Mouse (Mus musculus) heart, embryonic 12.5 days (tissue): ENCODE measurements around the gene Usb1. TPM values are rescaled to one million over a fixed set of nuclear protein-coding genes. Genes with fewer than 3 reads are reported as not detected.

Source experiments
- ATAC-seq: fragments of 200-750 bp; cut with Nextera tagmentation; 2 replicates; pipeline ENCODE4 v1.8.0; 2017; ENCODE audit warnings: moderate TSS enrichment, moderate library complexity; ENCODE audit not compliant: insufficient number of reproducible peaks, low FRiP score
- H3K27ac ChIP-seq: fragments of 300-500 bp; sonication (generic); 2 replicates; pipeline ENCODE4 v1.5.1; 2016; ENCODE audit warnings: mild to moderate bottlenecking, moderate library complexity; ENCODE audit not compliant: poor library complexity, severe bottlenecking
- H3K27me3 ChIP-seq: fragments of 300-500 bp; sonication (generic); replicated peaks from 2 replicates; pipeline ENCODE4 v1.6.1; 2016; ENCODE audit warnings: mild to moderate bottlenecking, moderate library complexity
- H3K36me3 ChIP-seq: fragments of 300-500 bp; sonication (generic); 2 replicates; pipeline ENCODE4 v1.6.1; 2016; ENCODE audit warnings: mild to moderate bottlenecking, moderate library complexity
- H3K4me1 ChIP-seq: fragments of 300-500 bp; sonication (generic); replicated peaks from 2 replicates; pipeline ENCODE4 v1.6.1; 2016; ENCODE audit warnings: mild to moderate bottlenecking
- H3K4me2 ChIP-seq: fragments of 300-500 bp; sonication (generic); 2 replicates; pipeline ENCODE4 v1.6.1; 2016; ENCODE audit warnings: mild to moderate bottlenecking, moderate library complexity
- H3K4me3 ChIP-seq: fragments of 300-500 bp; sonication (generic); 2 replicates; pipeline ENCODE4 v1.5.1; 2016; ENCODE audit warnings: mild to moderate bottlenecking
- H3K9ac ChIP-seq: fragments of 300-500 bp; sonication (generic); 2 replicates; pipeline ENCODE4 v1.6.1; 2016; ENCODE audit warnings: mild to moderate bottlenecking, moderate library complexity
- H3K9me3 ChIP-seq: fragments of 300-500 bp; sonication (generic); replicated peaks from 2 replicates; pipeline ENCODE4 v1.6.1; 2016; ENCODE audit warnings: mild to moderate bottlenecking, moderate library complexity
- WGBS: fragments of 180-500 bp; shearing (Covaris S2); methylation state at CpG from one replicate; pipeline ENCODE4 v1.1.7; 2016; 5-methylcytosine and 5-hydroxymethylcytosine counted together
- polyA plus RNA-seq: library from polyadenylated mRNA; unstranded; fragments of >200 nt; fragmentation: Nextera tagmentation; extraction: Ambion mirVana; gene quantifications from 2 replicates; pipeline ENCODE4 v1.2.1, GENCODE M21; 2016

Usb1 gene
- polyA plus RNA-seq, 1 experiment from 2014 or later: 26.5 TPM

DNA sequence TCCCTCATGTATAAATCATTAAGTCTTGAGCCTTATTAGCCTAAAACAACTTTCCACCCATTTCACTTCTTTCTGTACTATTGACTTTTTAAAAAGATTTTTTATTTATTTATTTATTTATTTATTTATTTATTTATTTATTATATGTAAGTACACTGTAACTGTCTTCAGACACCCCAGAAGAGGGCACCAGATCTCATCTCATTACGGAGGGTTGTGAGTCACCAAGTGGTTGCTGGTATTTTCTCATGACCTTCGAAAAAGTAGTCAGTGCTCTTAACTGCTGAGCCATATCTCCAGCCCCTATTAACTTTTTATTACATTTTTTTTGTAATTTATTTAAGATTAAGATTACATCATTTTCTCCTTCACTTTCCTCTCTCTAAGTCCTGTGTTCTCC, 17.4 kb upstream of the Usb1 start:
- Histone ChIP-seq H3K27me3 (peaks cover 12% of the 10 kb centered on the region), H3K36me3 (no peaks in the 10 kb centered on the region), H3K9me3 (peaks cover 3% of the 10 kb centered on the region; the same call in 1 of the 2 replicates), H3K4me1 (peaks cover under 1% of the 10 kb centered on the region; the same call in 1 of the 2 replicates), H3K4me3 (no peak overlapping the region), H3K9ac (no peak overlapping the region), H3K27ac (no peak overlapping the region), H3K4me2 (no peak overlapping the region)
- WGBS: 68% methylated on average over 2 of the region's 2 CpGs
- no peak for ATAC-seq

DNA sequence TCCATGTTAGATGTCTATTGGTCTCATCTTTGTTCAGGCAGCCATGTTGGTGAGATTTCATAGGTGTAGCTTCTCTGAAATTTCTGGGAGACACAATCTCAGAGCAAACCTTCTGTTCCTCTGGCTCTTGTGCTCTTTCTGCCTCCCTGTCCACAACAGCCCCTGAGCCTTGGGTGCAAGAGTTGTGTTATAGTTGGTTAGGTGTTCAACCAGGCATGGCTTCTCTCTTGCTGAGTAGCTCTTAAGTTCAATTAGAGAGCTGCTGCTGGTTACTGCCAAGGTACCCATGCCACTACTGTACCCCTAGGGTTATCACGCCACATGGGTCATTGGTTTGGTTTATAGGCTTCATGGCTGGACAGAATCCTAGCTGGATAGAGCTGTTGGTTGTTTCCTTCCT, 16.7 kb upstream of the Usb1 start:
- no peak overlapping the region for H3K9ac ChIP-seq
- no peak overlapping the region for H3K27ac ChIP-seq
- peaks cover 3% of the 10 kb centered on the region; the same call in 1 of the 2 replicates for H3K9me3 ChIP-seq
- no peak for ATAC-seq
- no peaks in the 10 kb centered on the region for H3K36me3 ChIP-seq
- WGBS: 93% methylated on average over 1 of the region's 1 CpGs
- H3K4me3 ChIP-seq: no peak overlapping the region
- peaks cover 6% of the 10 kb centered on the region for H3K4me1 ChIP-seq
- H3K4me2 ChIP-seq: no peak overlapping the region
- H3K27me3 ChIP-seq: peaks cover 15% of the 10 kb centered on the region

DNA sequence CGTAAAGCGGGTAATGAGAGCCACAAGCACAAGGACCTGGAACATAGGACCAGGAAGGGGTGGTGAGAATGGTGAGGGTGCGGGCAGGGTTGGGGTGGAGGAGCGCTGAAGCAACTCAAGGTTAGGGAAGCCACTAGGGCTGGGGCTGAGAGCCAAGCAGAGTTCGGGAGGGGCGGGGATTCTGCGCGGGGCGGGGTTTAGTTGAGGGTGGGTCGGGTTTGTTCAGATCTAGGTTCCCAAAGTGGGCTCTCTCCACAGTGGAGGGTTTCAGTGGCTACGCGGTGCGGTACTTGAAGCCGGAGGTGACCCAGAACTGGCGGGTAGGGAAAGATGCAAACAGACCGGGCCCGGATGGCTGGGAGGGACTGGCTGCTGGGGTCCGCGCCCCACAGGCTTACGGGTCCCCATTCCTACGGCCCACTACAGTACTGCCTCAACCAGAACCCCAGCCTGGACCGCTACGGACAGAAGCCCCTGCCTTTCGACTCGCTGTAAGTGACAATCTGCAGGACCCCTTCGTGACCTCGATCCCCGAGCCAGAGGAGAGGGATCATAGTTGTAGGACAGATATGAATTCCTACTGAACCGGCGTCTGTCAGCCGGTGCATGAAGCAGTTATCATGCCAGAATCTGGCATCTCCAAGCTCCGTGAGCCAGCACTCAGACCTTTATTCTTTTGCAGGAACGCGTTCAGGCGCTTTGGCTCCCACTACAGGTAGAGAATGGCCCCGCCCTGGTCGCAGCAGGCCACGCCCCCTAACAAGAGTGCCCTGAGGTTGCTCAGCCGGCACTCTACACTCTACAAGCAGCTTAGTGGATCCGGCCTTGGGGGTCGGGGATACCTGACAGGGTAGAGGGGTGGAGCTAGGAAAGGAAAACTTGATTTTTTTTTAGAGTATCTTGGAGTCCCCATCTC, 11.6 kb upstream of the Usb1 start:
- peaks cover 3% of the 10 kb centered on the region; the same call in 1 of the 2 replicates for H3K9me3 ChIP-seq
- H3K27ac ChIP-seq: no peak overlapping the region
- H3K36me3 ChIP-seq: peaks cover 14% of the 10 kb centered on the region
- peak overlapping the region; percentile 52 for H3K4me3 ChIP-seq
- 3% methylated on average over 41 of the region's 41 CpGs for WGBS
- peak overlapping the region; percentile 67; the same call in 1 of the 2 replicates for H3K9ac ChIP-seq
- H3K4me1 ChIP-seq: peaks cover 39% of the 10 kb centered on the region
- peaks cover 11% of the 10 kb centered on the region for H3K27me3 ChIP-seq
- peak; percentile 72 for ATAC-seq
- H3K4me2 ChIP-seq: peak overlapping the region; percentile 95

DNA sequence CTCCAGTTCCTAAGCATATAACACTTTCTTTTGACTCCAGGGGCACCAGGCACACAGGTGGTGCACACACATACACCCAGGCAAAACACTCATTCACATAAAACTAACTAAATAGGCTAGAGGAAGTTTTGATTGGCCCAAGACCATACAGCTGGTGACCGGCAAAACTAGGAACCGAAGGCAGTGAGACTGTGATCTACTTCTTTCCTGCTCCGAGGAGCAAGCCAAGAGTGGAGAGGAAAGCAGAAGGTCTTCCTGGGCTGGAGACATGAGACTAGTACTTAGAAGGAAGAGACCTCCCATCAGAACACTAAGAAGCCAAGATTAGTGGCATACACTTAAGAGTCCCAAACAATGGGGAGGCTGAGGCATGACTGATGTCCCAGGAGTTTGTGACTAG, 8.9 kb upstream of the Usb1 start:
- H3K36me3 ChIP-seq: peaks cover 40% of the 10 kb centered on the region
- H3K4me2 ChIP-seq: no peak overlapping the region
- 0 out of 2 replicates have a peak, but pooled peaks cover under 1% of the 10 kb centered on the region for H3K9me3 ChIP-seq
- 71% methylated on average over 3 of the region's 3 CpGs for WGBS
- peaks cover 11% of the 10 kb centered on the region for H3K27me3 ChIP-seq
- H3K4me3 ChIP-seq: no peak overlapping the region
- no peak overlapping the region for H3K27ac ChIP-seq
- peaks cover 54% of the 10 kb centered on the region for H3K4me1 ChIP-seq
- H3K9ac ChIP-seq: no peak overlapping the region
- ATAC-seq: no peak

DNA sequence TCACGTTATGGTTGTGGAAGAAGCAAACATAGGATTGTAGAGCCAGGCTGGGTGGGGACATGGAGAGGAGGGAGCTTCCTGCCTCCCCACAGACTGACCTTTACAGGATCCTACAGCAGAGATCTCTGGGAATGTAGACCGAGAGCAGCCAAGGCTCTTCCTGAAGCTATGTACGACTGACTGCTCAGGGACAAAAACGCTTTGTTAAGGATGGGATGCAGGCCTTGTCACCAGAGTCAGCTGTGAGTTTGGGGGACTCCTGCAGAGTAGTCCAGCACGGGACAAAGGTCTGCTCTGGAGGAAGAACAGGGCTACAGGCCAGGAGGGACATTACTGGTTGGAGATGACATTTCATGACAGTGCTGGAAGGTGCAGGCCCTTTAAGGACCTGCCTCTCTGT, 7.4 kb upstream of the Usb1 start:
- no peak overlapping the region for H3K9ac ChIP-seq
- no peak overlapping the region for H3K4me3 ChIP-seq
- H3K36me3 ChIP-seq: peaks cover 54% of the 10 kb centered on the region
- no peaks in the 10 kb centered on the region for H3K9me3 ChIP-seq
- WGBS: 58% methylated on average over 5 of the region's 5 CpGs
- H3K27ac ChIP-seq: no peak overlapping the region
- no peak overlapping the region for H3K4me2 ChIP-seq
- H3K27me3 ChIP-seq: peaks cover 4% of the 10 kb centered on the region
- ATAC-seq: no peak
- H3K4me1 ChIP-seq: peaks cover 58% of the 10 kb centered on the region

DNA sequence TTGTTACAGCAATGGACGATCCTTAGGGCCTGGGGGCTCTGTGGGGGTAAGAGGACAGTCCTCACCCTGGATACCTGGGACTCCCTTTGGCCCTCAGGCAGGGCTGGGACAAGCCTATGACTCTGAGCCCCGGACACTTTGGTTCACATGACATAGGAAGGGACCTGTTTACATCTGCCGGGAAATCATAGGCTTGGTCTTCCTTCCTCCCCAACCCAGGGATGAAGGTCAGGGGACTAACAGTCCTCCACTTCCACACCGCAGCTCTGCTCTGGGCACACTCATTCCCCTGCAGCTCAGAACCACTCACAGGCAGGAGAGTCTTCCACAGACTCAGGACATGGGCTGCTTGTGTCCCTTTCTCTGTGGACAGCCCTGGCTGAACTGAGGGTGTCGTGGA, 5.3 kb upstream of the Usb1 start:
- H3K27ac ChIP-seq: no peak overlapping the region
- no peaks in the 10 kb centered on the region for H3K9me3 ChIP-seq
- H3K27me3 ChIP-seq: no peaks in the 10 kb centered on the region
- H3K9ac ChIP-seq: no peak overlapping the region
- peaks cover 56% of the 10 kb centered on the region for H3K36me3 ChIP-seq
- H3K4me3 ChIP-seq: no peak overlapping the region
- no peak for ATAC-seq
- WGBS: 87% methylated on average over 5 of the region's 5 CpGs
- no peak overlapping the region for H3K4me2 ChIP-seq
- peaks cover 52% of the 10 kb centered on the region for H3K4me1 ChIP-seq

DNA sequence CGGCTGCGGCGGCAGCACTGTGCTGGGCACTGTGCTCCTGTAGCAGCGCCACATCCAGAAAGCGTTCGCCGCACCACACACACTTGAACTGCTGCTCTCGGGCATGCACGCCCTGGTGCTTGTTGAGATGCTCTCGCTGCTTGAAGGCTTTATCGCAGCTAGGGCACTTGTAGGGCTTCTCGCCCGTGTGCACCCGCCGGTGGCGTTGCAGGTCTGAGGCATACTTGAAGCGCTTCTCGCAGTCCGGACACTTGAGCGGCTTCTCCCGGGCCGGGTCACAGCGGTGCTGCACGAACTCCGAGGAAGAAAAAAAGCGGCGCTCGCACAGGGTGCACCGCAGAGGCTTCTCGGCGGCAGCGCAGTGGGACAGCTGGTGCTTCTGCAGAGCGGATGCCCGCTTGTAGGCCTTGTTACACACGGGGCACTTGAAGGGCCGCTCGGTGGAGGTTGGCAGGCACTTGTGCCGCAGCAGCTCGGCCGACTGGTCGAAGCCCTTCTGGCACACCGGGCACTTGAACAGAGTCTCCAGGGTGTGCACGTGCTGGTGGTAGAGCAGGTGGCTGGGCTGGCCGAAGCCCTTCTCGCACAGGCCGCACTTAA, 4.1 kb upstream of the Usb1 start:
- Histone ChIP-seq H3K9me3 (no peaks in the 10 kb centered on the region), H3K27ac (no peak overlapping the region), H3K36me3 (peaks cover 56% of the 10 kb centered on the region), H3K4me2 (no peak overlapping the region), H3K4me3 (no peak overlapping the region), H3K4me1 (peaks cover 49% of the 10 kb centered on the region), H3K27me3 (no peaks in the 10 kb centered on the region), H3K9ac (no peak overlapping the region)
- 81% methylated on average over 46 of the region's 46 CpGs for WGBS
- ATAC-seq: no peak

DNA sequence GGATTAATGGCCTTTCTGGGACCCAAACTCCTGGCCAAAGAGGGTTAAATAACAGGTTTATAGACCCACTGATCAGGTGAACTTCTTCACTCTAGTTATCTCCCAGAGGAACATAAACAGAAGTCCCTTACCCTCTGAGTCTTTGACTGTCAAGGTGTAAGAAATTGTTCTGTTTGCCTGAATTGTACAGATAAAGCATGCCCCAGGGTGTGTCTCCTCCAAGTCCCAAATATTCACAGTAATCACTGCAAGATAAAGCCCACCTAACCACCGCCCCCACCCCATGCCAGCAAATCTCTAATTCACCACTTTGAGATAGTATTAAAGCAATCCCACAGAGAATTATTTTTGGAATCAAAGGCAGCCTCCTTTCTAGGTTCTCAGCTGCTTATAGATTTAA, 1.7 kb upstream of the Usb1 start:
- Histone ChIP-seq H3K27ac (no peak overlapping the region), H3K36me3 (peaks cover 62% of the 10 kb centered on the region), H3K9ac (peak overlapping the region; percentile 89), H3K4me1 (peaks cover 34% of the 10 kb centered on the region), H3K4me3 (peak overlapping the region; percentile 87), H3K9me3 (no peaks in the 10 kb centered on the region), H3K4me2 (peak overlapping the region; percentile 90), H3K27me3 (no peaks in the 10 kb centered on the region)
- 43% methylated on average over 1 of the region's 1 CpGs for WGBS
- ATAC-seq: no peak

DNA sequence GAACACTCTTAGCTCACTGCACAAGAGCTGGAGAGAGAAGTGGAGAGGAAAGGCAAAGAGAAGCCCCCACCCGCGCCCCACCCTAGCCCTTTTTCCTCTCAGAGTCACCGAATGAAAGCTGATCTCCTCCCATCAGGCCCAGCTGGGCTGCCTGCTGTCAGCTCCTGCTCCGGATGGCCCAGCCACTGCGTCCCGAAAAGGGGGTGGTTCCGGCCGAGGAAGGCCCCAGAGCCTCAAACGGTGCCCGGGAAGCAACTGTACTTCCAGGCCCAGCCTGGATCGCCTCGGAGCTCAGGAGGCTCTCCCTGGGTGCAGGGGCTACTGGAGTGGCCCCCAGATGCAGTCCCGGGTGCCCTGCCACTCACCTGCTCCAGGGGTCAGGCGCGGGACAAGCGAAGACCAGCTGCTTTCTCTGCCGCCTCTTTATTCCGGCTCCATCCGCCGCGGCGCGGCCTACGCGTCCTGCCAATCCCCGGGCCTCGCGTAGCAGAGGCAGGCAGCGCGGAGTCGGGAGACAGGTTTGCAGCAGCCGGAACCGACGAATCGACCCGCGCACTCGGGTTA, 846 bp upstream of the Usb1 start:
- Histone ChIP-seq H3K4me2 (peak overlapping the region; percentile 90), H3K4me3 (peak overlapping the region; percentile 87), H3K36me3 (peaks cover 58% of the 10 kb centered on the region), H3K27me3 (no peaks in the 10 kb centered on the region), H3K4me1 (peaks cover 28% of the 10 kb centered on the region), H3K9me3 (no peaks in the 10 kb centered on the region), H3K27ac (peak overlapping the region; percentile 99), H3K9ac (peak overlapping the region; percentile 89)
- under 1% methylated on average over 38 of the region's 38 CpGs for WGBS
- ATAC-seq: peak; percentile 49

DNA sequence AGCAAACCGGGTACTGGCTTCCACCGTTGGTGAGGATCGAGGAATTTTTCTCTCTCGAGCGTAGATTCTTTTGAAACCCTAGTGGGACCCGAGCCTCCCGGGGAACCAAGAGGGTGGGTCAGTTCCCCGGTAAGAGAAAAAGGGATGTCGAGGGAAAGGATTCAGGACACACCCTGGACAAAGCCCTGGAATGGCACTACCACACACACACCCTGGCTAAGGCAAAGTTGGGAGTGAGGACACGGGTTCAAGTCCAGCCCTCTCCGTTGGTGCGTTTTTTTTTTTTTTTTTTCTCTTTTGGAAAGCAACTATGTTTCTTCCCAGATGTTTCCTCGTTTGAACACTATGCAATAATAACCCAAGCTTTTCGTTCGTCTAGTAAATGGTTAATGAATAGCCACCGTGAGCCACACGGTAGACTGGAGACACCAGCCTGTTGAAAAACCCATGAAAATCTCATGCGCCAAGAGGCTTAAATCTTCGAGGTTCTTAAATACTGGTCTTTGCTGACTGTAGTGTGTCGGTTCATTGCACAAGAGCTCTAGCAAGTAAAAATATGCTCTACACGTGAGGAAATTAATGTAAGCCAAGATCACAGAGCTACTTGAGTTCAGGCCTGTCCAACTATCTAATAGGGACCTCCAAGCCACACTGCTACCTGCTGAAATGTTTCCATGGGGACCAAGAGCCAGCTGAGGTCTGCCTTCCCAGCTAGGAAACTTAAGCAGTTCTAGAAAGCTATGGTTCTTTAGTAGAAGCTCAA, 534 bp downstream of the Usb1 start:
- WGBS: 25% methylated on average over 21 of the region's 21 CpGs
- peak overlapping the region; percentile 89 for H3K9ac ChIP-seq
- H3K4me1 ChIP-seq: peaks cover 21% of the 10 kb centered on the region
- no peak for ATAC-seq
- H3K9me3 ChIP-seq: no peaks in the 10 kb centered on the region
- peak overlapping the region; percentile 87 for H3K4me3 ChIP-seq
- H3K27ac ChIP-seq: peak overlapping the region; percentile 99
- no peaks in the 10 kb centered on the region for H3K27me3 ChIP-seq
- H3K4me2 ChIP-seq: peak overlapping the region; percentile 90
- peaks cover 53% of the 10 kb centered on the region for H3K36me3 ChIP-seq
